Mouse (Mus musculus): ENCODE measurements around the gene Akap2.

Gene Akap2

GRCm38 (mm10) chr4:57797548-57798285 is 80.3 kb downstream of the Akap2 start:
- DNase-seq (ENCODE audit: extremely low spot score): no peak

- DNase-seq (ENCODE audit: extremely low spot score): peak; percentile 53
These were observed 81.0 kb downstream of the Akap2 start for GRCm38 (mm10) chr4:57798286-57799018.

- DNase-seq (ENCODE audit: extremely low spot score): no peak
These were observed 81.8 kb downstream of the Akap2 start for GRCm38 (mm10) chr4:57799297-57799696.

GRCm38 (mm10) chr4:57801239-57801638 is 83.8 kb downstream of the Akap2 start:
- no peak for DNase-seq (ENCODE audit: extremely low spot score)

- no peak for DNase-seq (ENCODE audit: extremely low spot score)
These were observed 84.5 kb downstream of the Akap2 start for GRCm38 (mm10) chr4:57801986-57802385.

GRCm38 (mm10) chr4:57802411-57802810 is 85.0 kb downstream of the Akap2 start:
- DNase-seq (ENCODE audit: extremely low spot score): no peak

- DNase-seq (ENCODE audit: extremely low spot score): no peak
These were observed 87.4 kb downstream of the Akap2 start for GRCm38 (mm10) chr4:57804902-57805301.

GRCm38 (mm10) chr4:57809449-57809848 is 92.0 kb downstream of the Akap2 start:
- no peak for DNase-seq (ENCODE audit: extremely low spot score)

- no peak for DNase-seq (ENCODE audit: extremely low spot score)
These were observed 94.6 kb downstream of the Akap2 start for GRCm38 (mm10) chr4:57812075-57812474.

GRCm38 (mm10) chr4:57812916-57813575 is 95.6 kb downstream of the Akap2 start:
- no peak for DNase-seq (ENCODE audit: extremely low spot score)

GRCm38 (mm10) chr4:57813576-57813945 is 96.1 kb downstream of the Akap2 start:
- DNase-seq (ENCODE audit: extremely low spot score): no peak

GRCm38 (mm10) chr4:57815355-57815754 is 97.9 kb downstream of the Akap2 start:
- DNase-seq (ENCODE audit: extremely low spot score): no peak

- no peak for DNase-seq (ENCODE audit: extremely low spot score)
These were observed 98.7 kb downstream of the Akap2 start for GRCm38 (mm10) chr4:57816146-57816545.

GRCm38 (mm10) chr4:57820839-57821374 is 103.5 kb downstream of the Akap2 start:
- no peak for DNase-seq (ENCODE audit: extremely low spot score)

GRCm38 (mm10) chr4:57821556-57822356 is 104.3 kb downstream of the Akap2 start:
- DNase-seq (ENCODE audit: extremely low spot score): no peak

GRCm38 (mm10) chr4:57822641-57823040 is 105.2 kb downstream of the Akap2 start:
- DNase-seq (ENCODE audit: extremely low spot score): no peak

GRCm38 (mm10) chr4:57824626-57825240 is 107.3 kb downstream of the Akap2 start:
- DNase-seq (ENCODE audit: extremely low spot score): peak; percentile 58

- DNase-seq (ENCODE audit: extremely low spot score): no peak
These were observed 108.8 kb downstream of the Akap2 start for GRCm38 (mm10) chr4:57826272-57826671.

- no peak for DNase-seq (ENCODE audit: extremely low spot score)
These were observed 111.7 kb downstream of the Akap2 start for GRCm38 (mm10) chr4:57829131-57829530.

- DNase-seq (ENCODE audit: extremely low spot score): no peak
These were observed 112.3 kb downstream of the Akap2 start for GRCm38 (mm10) chr4:57829740-57830139.

GRCm38 (mm10) chr4:57832318-57832717 is 114.9 kb downstream of the Akap2 start:
- DNase-seq (ENCODE audit: extremely low spot score): no peak
